Mouse (Mus musculus) layer of hippocampus, adult 18-20 months (tissue): ENCODE measurements around the gene 1700016K19Rik. TPM values are rescaled to one million over a fixed set of nuclear protein-coding genes. Genes with fewer than 3 reads are reported as not detected.
A peak's percentile ranks its signal among the peaks of the same experiment; 100 is the strongest.

Experiments used
- DNase-seq, 2 experiments: peaks; one replicate each; pipeline ENCODE4 v3.0.0; 2022; ENCODE audit warnings: low spot score in 2 of 2
- total RNA-seq, 2 experiments: library from RNA; stranded (reverse); gene quantifications; 2 replicates each; pipeline ENCODE4 v1.2.3; 2021

The 1700016K19Rik gene
- total RNA-seq, 2 experiments from 2014 or later = 2.1 to 3.8 TPM

DNA sequence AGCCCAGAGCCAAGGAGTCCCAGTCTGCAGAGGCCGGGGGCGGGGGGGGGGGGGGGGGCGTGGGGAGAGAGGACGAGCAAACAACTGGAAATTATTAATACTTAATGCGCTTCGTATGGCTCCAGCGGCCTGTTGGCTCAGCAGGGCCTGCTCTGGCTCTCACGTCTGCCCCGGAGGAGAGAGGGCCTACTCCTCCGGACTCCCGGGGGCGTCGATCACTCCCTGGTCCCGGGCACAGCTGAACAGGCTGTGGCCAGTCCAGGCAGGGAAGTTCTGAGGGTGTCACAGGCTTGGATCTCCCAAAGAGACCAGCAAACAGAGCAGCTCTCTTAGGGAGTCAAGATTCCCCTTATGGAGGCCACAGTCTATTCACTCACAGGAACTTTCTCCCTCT, 28.4 kb downstream of the 1700016K19Rik start:
- DNase-seq = no peak

DNA sequence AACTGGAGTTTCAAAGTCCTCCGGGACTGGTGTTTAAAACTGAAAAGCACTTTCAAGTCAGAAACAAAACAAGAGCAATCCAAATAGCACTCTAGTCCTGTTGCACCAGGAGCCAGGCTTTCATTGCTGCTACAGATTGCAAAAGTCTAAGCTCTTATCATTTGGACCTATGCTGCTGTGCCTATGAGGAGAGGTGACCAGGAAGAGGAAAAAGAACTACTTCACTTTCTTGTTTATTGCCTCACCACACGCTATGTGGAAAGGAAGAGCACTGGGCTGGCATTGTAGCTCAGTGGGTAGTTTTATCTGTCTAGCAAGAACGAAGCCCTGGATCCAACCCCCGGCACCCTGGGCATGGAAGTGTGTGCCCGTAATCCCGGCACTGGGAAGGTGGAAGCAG, 33.6 kb downstream of the 1700016K19Rik start:
- DNase-seq = no peak

DNA sequence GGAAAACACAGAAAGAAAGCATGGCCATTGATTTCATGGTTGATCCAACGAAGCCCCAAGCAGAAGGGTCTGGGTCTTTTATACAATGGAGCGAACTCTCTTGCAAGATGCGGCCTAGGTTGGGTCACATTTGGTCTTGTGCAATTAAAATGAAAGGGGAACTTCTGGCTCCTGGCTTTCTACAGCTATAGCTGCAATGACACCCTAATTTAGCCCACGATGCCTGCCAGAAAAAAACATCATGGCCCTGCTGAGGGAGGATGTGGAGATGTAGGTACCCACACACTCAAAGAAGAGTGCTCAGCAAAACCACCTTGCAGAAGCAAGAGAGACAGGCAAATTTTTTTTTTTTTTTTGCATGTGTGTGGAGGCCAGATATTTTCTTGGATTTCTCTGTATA, 34.1 kb downstream of the 1700016K19Rik start:
- no peak for DNase-seq

DNA sequence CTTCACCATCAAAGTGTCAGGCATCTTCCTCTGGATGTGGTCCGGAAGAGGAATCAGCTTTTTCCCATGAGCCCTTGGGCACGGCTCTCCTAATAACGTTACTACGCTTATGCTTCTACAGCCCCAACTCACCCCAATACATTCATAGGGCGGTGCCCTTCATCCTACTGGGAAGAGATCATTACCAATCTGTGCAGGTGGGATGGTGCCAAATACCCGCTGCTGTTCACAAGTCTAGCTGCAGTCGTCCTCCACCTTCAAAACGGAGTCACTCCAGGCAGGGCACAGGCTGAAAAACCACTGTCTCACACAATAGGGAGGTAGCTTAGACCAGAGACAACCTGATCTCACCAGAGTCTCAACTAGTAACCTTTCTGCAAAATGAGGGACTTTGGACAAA, 35.5 kb downstream of the 1700016K19Rik start:
- DNase-seq = no peak

DNA sequence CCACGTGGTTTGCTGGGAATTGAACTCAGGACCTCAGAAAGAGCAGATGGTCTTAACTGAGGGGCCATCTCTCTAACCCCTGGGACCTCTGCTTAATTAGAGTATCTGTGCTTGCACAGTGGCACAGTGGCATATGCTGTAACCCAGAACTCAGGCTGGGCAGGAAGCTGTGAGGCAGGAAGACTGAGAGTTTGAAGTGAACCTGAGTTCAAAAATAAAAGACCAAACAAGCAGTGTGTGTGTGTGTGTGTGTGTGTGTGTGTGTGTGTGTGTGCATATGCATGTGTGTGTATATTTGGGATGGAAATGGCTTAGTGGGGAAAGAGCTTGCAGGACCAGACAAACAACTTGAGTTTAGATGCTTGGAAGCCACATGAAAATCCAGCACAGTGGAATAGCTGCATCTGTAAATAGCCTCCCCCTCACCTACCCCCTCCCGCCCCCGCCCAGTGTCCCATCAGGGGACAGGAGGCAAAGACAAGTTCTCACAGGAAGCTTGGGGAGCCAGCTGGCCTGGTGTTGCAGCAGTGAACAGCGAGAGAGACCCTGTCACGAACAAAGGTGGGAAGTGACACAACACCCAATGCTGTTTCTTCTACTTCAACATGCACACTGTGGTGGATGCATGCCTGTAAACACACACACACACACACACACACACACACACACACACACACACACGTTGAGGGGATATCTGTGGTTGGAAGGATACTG, 38.0 kb downstream of the 1700016K19Rik start:
- no peak for DNase-seq

DNA sequence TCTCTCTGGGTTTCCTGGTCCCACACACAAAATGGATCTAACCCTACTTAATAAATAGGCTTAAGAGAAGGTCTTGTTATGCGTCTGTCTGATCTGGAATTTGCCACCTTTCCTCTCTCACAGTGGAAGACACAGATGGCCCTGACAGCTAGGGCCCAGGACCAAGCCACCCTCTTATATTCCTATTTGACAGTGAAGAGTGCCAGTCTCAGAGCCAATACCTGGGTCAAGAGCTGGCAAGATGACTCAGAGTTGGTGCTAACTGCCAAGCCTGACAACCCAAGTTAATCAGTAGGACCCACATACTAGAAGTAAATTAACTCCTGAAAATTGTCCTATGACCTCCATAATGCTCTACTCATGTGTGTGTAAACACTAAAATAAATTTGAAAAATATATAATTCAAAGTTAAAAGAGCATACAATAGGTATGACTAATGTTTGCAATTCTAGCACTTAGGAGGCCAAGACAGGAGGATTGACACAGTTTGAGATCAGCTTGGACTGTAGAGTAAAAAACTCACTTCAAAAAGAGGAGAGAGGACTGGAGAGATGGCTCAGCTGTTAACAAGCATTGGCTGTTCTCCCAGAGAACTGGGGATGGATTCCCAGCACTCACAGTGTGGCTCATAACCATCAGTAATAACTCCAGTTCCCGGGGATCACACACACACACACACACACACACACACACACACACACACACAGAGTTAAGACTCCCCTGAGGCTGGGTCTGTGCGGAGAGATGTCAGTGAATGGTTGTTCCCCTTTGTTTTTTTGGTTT, 39.8 kb downstream of the 1700016K19Rik start:
- no peak for DNase-seq

DNA sequence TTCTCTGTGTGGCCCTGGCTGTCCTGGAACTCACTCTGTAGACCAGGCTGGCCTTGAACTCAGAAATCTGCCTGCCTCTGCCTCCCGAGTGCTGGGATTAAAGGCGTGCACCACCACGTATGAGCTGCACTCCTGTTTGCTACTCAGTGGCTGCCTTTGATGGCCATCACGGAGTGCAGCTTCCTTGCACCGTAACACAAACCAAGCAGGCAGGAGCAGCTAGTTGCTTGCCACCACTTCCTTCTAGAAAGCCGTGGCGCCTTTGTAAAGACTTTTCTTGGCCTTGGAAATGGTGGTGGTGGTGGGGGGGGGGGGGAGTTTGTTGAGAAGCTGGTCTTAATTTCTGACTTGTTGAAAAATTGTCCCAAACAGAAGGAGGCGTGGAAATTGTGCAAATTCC, 40.4 kb downstream of the 1700016K19Rik start:
- no peak for DNase-seq

DNA sequence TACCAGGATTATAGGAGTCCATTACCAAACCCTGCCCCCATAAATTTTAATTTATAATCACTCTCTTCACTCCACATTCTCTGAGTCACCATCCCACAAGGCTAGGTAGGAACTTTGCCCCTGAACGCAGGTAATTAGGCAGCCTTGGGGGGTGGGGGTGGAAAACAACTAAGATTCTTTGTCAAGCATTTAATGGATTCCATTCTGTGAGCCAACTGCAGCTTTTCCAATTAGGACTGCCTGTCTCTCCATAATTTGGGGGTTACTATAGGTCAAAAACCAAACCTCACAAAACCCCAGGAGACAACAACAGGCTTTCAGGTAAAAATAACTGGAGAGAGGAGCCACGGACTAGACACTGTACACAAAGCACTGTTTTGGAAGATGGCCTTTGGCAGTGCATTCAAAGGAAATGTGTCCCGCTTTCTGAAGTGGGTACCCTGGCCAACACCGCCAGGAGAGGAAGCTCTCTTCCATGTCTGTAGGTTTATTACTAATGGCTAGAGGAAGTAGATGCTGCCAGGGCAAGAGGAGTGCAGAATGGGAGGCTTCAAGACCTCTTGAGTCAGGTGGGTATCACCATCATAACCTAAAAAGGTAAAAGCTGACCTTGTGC, 41.2 kb downstream of the 1700016K19Rik start:
- DNase-seq = no peak

DNA sequence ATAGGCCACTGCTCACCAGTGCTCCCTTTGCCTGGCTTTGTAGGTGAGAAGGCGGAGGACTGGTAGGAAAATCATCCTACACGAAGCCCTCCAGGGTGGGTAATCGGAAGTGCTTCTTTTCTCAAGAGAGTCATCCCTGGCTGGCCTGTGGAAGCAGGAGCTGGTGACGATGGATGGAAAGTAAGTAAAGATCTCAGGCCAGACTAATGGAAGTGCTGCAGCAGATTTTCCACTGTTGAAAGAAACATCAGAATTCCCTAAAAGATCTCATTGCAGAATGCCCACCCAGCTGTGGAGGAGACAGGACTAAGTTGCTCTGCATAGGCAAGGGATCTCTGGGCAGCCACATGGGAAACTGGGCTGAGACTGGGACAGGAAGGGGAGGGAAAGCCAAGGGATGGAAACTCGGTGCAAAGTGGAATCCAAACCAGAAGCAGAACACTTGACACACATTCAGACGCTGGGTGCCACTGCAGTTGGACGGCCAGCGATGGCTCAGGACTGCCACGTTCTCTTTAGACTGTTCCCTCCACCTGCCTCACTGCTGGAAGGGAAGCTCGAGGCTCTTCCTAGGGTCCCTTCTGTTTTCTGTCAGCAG, 42.4 kb downstream of the 1700016K19Rik start:
- DNase-seq = no peak

DNA sequence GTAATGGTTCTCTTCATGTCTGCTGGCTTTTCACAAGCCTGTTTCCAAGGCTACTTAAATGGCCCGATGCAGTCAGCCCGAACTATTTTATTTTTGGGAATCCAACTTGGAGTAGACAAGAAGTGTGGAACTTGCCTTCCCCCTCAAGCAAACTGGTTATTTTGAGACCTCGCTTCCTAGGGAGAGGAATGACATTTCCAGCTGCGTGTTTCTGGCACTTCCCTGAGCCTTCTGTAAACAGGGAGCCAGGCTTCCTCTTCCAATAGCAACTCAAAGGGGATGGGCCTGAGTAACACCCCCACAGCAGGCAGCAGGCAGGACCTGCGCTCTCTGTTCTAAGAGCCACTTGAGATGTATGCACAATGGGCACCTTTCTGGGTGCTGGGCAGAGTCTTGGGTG, 43.2 kb downstream of the 1700016K19Rik start:
- DNase-seq = peak in 1 of 2 experiments; percentile 34

DNA sequence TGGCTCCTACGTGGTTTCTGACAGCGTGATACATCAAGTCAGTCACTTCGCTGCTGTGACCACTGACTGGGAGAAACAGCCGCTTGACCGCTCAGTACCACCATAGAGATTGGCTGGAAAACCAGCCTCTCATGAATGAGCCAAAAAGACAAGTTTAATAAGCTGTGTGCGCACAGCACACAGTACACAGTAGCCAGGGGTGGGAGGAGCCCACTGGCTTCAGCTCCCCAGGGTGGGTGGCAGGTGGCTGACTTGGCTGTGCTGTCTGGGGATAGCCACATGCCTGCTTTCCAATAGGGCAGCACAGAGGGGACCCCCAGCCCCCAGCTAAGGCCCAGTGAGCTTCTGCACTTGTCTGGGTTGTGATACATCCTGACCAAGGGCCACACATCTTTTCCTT, 44.8 kb downstream of the 1700016K19Rik start:
- DNase-seq = no peak

DNA sequence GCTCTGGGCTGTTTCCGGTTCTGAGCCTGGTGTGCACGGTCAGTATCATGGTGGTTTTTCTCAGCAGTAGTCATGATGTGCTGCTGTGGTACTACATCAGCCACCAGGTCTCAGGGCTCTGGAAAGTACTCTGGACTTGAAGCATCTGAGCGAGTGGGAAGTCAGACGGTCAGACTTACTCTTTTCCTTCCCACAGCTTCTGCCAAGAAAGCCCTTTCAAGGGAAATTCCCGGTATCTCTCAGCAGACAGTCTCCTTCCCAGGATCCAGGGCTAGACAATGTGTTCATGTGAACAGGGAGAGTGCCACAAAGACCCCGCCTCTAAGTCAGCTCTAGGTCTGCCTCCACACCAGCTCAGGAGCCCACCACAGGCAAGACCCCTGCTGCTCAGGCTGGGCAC, 45.7 kb downstream of the 1700016K19Rik start:
- no peak for DNase-seq

DNA sequence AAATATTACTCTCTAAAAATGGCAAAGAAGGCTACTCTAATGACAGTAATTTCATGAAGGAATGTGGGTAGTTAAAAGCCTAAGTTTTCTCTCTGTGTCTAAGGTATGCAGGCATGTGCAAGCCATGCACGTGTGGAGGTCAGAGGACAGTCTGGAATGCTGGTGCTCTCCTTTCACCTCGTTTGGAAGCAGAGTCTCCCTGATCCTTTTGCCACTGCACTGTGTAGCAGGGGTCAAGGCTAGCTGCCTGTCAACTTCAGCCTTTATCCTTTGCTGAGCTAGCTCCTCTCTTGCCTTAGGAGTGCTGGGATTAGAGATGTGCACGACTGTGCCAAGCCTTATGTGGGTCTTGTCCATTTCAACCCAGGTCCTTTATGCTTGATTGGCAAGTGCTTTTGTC, 50.8 kb downstream of the 1700016K19Rik start:
- no peak for DNase-seq

DNA sequence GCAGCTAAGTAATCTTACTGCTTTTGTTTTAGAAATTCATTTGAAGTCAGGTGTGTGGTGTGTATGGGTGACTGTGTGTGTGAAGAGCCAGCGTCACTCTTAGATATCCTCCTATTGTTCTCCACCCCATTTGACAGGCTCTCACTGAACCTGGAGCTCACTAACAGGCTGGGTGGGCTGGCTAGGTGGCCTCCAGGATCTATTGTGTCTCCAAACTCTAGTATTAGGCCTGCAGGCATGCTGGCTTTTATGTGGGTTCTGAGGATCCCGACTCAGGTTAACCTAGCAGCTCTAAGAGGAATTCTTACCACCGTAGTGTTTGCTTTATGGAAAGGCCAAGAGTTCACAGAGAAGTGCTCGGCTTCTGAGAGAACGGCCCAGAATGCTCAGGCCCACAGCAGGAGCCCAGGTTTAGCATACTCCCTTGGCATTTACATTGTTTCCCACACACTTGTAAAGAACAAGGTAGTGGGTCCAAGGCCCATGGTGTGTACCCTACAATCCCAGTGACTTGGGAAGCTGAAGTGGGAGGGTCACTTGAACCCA, 51.3 kb downstream of the 1700016K19Rik start:
- DNase-seq = no peak

DNA sequence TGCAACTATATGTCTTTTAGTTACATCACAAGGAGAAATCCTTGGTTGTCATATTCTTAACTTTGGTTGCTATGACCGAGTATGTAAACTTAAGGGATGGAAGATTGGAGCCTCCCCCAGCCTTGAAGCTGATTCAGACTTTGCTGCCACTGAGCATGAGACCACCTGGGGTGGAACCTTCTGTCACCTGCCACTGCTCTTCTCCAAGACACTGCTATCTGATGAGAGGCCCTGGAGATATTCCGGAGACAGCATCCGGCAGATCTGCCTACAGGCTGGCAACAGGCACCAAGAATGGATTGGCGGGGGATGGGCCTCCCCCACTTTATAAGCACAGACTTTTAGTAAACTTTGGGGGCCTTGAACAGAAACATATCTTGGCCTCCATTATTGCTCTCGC, 52.8 kb downstream of the 1700016K19Rik start:
- DNase-seq = no peak

Other genes with a start within 250 kb of the 1700016K19Rik start
- 100 to 1,000 TPM; 105 to 115 TPM for gene Doc2b, start 203.9 kb upstream of the 1700016K19Rik start, total RNA-seq
- 1 to 10 TPM; 5.0 to 5.4 TPM for gene Rph3al, start 61.5 kb upstream of the 1700016K19Rik start, total RNA-seq
- 1 to 10 TPM; 9.0 to 9.2 TPM for gene Rflnb, start 27.9 kb downstream of the 1700016K19Rik start, total RNA-seq
- gene Vps53, start 179.7 kb downstream of the 1700016K19Rik start, total RNA-seq = 100 to 1,000 TPM; 100 to 106 TPM
- gene Fam57a, start 179.8 kb downstream of the 1700016K19Rik start, total RNA-seq = 10 to 100 TPM; 16.6 to 18.5 TPM
- 1 to 10 TPM in 1 of 2 experiments, not detected in 1; 1.0 TPM for gene Dbil5, start 217.7 kb downstream of the 1700016K19Rik start, total RNA-seq
- gene Gemin4, start 217.8 kb downstream of the 1700016K19Rik start, total RNA-seq = 1 to 10 TPM; 7.5 to 8.7 TPM
- 10 to 100 TPM; 17.6 to 17.7 TPM for gene Mrm3, start 243.8 kb downstream of the 1700016K19Rik start, total RNA-seq
- 10 to 100 TPM; 54.2 to 54.3 TPM for gene Glod4, start 243.8 kb downstream of the 1700016K19Rik start, total RNA-seq